Mouse (Mus musculus) ES-Bruce4 (cell line): ENCODE data around the gene Usp7. TPM values are rescaled to one million over a fixed set of nuclear protein-coding genes. Genes with fewer than 3 reads are reported as not detected.

Experiments used
- H3K27ac ChIP-seq: 2 replicates; pipeline ENCODE4 v1.5.1; 2012; ENCODE audit warnings: low read length, inconsistent platforms; ENCODE audit not compliant: insufficient read depth
- H3K27me3 ChIP-seq: 2 replicates; pipeline ENCODE4 v1.6.1; 2012; ENCODE audit warnings: mild to moderate bottlenecking, low read length, inconsistent platforms; ENCODE audit not compliant: control insufficient read depth, poor library complexity, insufficient read depth, severe bottlenecking
- H3K36me3 ChIP-seq: 2 replicates; pipeline ENCODE4 v1.6.1; 2012; ENCODE audit warnings: inconsistent platforms, mild to moderate bottlenecking, low read length, moderate library complexity; ENCODE audit not compliant: control insufficient read depth, poor library complexity, insufficient read depth, severe bottlenecking
- H3K4me1 ChIP-seq: one replicate; pipeline ENCODE4 v1.8.1; 2011; ENCODE audit warnings: low read length; ENCODE audit not compliant: control insufficient read depth, insufficient read depth
- H3K4me3 ChIP-seq: 2 replicates; pipeline ENCODE4 v1.5.1; 2011; ENCODE audit warnings: low read depth, mild to moderate bottlenecking, low read length
- H3K9ac ChIP-seq: 2 replicates; pipeline ENCODE4 v1.6.1; 2012; ENCODE audit warnings: low read depth, mild to moderate bottlenecking, inconsistent platforms; ENCODE audit not compliant: poor library complexity, severe bottlenecking
- H3K9me3 ChIP-seq: replicated peaks from 2 replicates; pipeline ENCODE4 v1.6.1; 2012; ENCODE audit warnings: mild to moderate bottlenecking, low read length, inconsistent platforms; ENCODE audit not compliant: control insufficient read depth, poor library complexity, insufficient read depth, severe bottlenecking
- CTCF ChIP-seq: IDR thresholded peaks from one replicate; pipeline ENCODE4 v1.8.1; 2011; ENCODE audit warnings: low read depth, low read length
- EP300 ChIP-seq: IDR thresholded peaks from 2 replicates; pipeline ENCODE4 v1.6.1; 2011; ENCODE audit warnings: low read depth, low read length; ENCODE audit not compliant: insufficient read depth
- POLR2A ChIP-seq: IDR thresholded peaks from one replicate; pipeline ENCODE4 v1.8.1; 2011; ENCODE audit warnings: low read length; ENCODE audit not compliant: insufficient read depth
- polyA plus RNA-seq: library from polyadenylated mRNA; stranded (reverse); fragments of >200 nt; gene quantifications from 2 replicates; pipeline ENCODE4 v1.2.4, GENCODE M21; 2011; ENCODE audit warnings: low read depth; ENCODE audit not compliant: missing spikeins, insufficient read depth, insufficient read length

The Usp7 gene
- polyA plus RNA-seq, 1 experiment: 339 TPM

DNA sequence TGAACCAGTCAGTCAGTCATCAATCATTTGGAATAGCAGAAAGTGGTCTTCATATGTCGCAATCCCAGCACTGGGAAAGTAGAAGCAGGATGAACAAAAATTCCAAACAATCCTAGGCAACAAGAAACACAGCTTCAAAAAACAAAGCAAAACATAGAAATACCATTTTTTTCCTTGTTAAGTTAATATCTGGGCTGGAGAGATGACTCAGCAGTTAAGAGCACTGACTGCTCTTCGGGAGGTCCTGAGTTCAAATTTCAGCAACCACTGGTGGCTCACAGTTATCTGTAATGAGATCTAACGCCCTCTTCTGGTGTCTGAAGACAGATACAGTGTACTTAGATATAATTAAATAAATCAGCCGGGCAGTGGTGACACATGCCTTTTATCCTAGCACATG is 30.5 kb upstream of the Usp7 start:
- H3K4me1 ChIP-seq: no peaks in the 10 kb centered on the region
- H3K36me3 ChIP-seq: no peaks in the 10 kb centered on the region
- H3K4me3 ChIP-seq: no peak overlapping the region
- no peak overlapping the region for H3K9ac ChIP-seq
- TF ChIP-seq POLR2A (no peak), EP300 (no peak), CTCF (no peak)
- H3K27me3 ChIP-seq: no peaks in the 10 kb centered on the region
- no peaks in the 10 kb centered on the region for H3K9me3 ChIP-seq
- H3K27ac ChIP-seq: no peak overlapping the region

DNA sequence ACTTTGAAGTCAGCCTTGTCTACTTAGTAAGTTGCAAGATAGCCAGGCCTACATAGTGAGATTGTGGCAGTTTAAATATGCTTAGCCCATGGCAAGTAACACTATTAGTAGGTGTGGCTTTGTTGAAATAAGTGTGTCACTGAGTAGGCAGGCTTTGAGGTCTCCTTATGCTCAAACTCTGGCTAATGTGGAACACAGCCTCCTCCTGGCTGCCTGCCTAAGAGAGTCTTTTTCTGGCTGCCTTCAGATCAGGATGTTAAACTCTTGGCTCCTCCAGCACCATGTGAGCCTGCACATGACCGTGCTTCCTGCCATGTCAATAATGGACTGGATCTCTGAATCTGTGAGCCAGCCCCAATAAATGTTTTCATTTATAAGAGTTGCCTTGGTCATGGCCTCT is 29.3 kb upstream of the Usp7 start:
- Histone ChIP-seq H3K27me3 (no peaks in the 10 kb centered on the region), H3K27ac (no peak overlapping the region), H3K4me3 (no peak overlapping the region), H3K9ac (no peak overlapping the region), H3K9me3 (no peaks in the 10 kb centered on the region), H3K36me3 (no peaks in the 10 kb centered on the region), H3K4me1 (no peaks in the 10 kb centered on the region)
- no peak for TF ChIP-seq POLR2A
- no peak for TF ChIP-seq CTCF
- no peak for TF ChIP-seq EP300

DNA sequence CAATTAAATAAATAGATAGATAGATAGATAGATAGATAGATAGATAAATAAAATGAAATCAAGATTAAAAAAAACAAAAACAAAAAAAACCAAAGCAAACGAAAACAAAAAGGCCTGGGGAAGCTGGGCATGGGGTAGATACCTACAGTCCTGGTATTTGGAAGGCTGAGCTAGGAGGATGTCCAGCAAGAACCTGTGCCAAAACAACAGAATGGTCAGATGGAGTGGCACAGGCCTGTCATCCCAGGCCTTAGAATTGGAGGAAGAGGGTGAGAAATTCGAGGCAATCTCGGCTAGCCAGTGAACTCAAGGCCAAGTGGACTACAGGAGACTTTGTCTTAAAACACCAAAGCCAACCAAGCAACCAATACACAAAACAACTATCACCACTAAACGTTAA is 25.8 kb upstream of the Usp7 start:
- Histone ChIP-seq H3K36me3 (no peaks in the 10 kb centered on the region), H3K9me3 (no peaks in the 10 kb centered on the region), H3K4me3 (no peak overlapping the region), H3K27ac (no peak overlapping the region), H3K27me3 (no peaks in the 10 kb centered on the region), H3K9ac (no peak overlapping the region), H3K4me1 (peaks cover 2% of the 10 kb centered on the region)
- no peak for TF ChIP-seq POLR2A
- no peak for TF ChIP-seq EP300

DNA sequence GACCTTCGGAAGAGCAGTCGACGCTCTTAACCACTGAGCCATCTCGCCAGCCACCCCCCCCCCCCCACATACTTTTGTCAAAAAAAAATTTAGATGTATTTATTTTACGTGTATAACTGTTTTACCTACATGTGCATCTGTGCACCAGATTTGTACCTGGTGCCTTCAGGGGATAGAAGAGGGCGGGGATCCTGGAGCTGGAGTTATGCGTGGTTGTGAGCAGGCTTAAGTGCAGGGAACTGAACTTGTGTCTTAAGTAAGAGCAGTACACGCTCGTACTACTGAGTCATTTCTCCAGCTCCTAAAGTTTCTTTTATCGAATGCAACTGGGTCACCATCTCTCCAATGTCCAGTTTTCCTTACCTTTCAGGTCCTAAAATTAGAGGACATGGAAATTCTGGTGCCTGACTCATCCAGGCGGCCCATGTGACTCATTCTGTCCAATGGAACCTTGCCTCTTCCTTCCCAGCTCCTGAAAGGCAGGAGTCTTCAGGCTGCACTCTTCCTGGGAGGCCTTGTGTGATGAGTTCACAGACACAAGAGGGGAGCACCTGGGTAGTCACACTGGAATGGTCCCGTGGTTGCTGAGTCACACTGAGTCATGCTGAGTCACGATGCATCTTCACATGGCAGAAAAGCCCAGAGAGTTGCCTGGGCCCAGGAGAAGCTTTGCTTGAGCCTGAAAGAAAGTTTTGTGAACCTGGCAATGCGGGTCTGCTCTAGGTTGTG is 18.5 kb upstream of the Usp7 start:
- H3K9ac ChIP-seq: peak overlapping the region; percentile 7; the same call in 1 of the 2 replicates
- H3K9me3 ChIP-seq: no peaks in the 10 kb centered on the region
- H3K4me1 ChIP-seq: peaks cover 3% of the 10 kb centered on the region
- TF ChIP-seq EP300 (peak; percentile 98), POLR2A (peak; percentile 14), CTCF (no peak)
- peak overlapping the region; percentile 27 for H3K4me3 ChIP-seq
- H3K36me3 ChIP-seq: no peaks in the 10 kb centered on the region
- H3K27ac ChIP-seq: peak overlapping the region; percentile 57
- H3K27me3 ChIP-seq: no peaks in the 10 kb centered on the region

- H3K4me3 ChIP-seq: no peak overlapping the region
- no peak overlapping the region for H3K9ac ChIP-seq
- TF ChIP-seq POLR2A (no peak), CTCF (peak; percentile 32), EP300 (no peak)
Observed at GRCm38 (mm10) chr16:8806703-8807102, 14.6 kb upstream of the Usp7 start.

GRCm38 (mm10) chr16:8795906-8796305 is 3.8 kb upstream of the Usp7 start:
- Histone ChIP-seq H3K4me1 (peaks cover 1% of the 10 kb centered on the region), H3K27me3 (no peaks in the 10 kb centered on the region), H3K9me3 (0 out of 2 replicates have a peak, but pooled peaks cover 6% of the 10 kb centered on the region), H3K36me3 (no peaks in the 10 kb centered on the region), H3K4me3 (no peak overlapping the region), H3K27ac (no peak overlapping the region), H3K9ac (no peak overlapping the region)
- TF ChIP-seq EP300 (no peak), CTCF (no peak), POLR2A (no peak)

More at GRCm38 (mm10) chr16:8806703-8807102, 14.6 kb upstream of the Usp7 start:
- Histone ChIP-seq H3K4me1 (peaks cover 2% of the 10 kb centered on the region), H3K27me3 (no peaks in the 10 kb centered on the region), H3K9me3 (no peaks in the 10 kb centered on the region), H3K27ac (no peak overlapping the region), H3K36me3 (no peaks in the 10 kb centered on the region)
